Mouse (Mus musculus): ENCODE data around the gene Fga. TPM values are rescaled to one million over a fixed set of nuclear protein-coding genes. Genes with fewer than 3 reads are reported as not detected.

Gene Fga
- total RNA-seq, 2 experiments from 2014 or later: not detected

DNA sequence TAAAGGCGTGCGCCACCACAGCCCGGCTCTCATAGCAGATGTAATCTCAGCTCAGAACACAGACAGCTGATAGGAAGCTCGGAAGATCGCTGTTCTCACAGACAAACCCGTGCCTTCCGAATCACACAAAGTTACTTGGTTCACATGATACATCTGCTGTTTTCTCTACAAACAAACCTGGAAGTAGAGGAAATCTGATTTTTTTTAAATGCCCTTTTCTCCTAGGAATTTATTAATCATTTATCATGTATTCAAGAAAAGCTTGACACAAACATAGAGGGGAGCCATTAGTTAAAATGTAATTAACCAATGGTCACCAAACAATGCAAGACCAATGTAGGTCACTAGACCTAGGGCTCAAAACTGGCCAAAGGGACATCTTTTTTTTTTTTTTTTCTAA is 21.1 kb upstream of the Fga start:
- intact Hi-C loops (cut with DNase I): loop anchor here (5.0 to 10.0 kb wide), 2 partner anchors 218 to 900 kb away; no protein-coding TSS in a partner anchor
- DNase-seq (ENCODE audit: extremely low spot score in 1 of 2, low spot score in 2 of 2): no peak
- no peak overlapping the region for H3K4me3 ChIP-seq
- no peak for TF ChIP-seq CTCF (IDR thresholded peaks at IDR 0.05)
- H3K27ac ChIP-seq: no peak overlapping the region

DNA sequence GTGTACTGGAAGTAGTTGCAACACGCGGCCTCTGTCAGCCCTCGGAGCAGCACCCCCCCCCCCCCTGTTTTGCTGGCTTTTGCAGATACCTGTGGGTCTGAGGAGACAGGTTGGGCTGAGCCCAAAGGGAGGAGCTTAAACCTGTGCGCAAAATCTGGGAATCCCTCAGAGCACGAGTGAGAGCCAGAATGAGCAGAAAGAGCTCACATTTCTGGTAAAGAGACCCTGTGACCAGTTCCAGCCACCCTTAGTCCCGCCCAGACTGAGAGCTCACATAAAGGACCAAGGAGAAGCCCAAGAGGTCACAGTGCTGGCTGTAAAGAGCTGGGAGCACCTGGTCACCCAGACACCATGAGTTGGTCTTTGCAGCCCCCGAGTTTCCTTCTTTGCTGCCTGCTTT is 18.3 kb upstream of the Fga start, which contains the start of gene Fgg:
Fgg (plus strand) TSS at position 168 of the 400 bp plus-strand sequence.
- DNase-seq (ENCODE audit: extremely low spot score in 1 of 2, low spot score in 2 of 2): no peak
- no peak for TF ChIP-seq CTCF (IDR thresholded peaks at IDR 0.05)
- intact Hi-C loops (cut with DNase I): loop anchor here (10.0 kb wide), 1 partner anchor 897 kb away; no protein-coding TSS in a partner anchor
- no peak within 1 kb of the TSS for H3K4me3 ChIP-seq
- no peak within 1 kb of the TSS for H3K27ac ChIP-seq

DNA sequence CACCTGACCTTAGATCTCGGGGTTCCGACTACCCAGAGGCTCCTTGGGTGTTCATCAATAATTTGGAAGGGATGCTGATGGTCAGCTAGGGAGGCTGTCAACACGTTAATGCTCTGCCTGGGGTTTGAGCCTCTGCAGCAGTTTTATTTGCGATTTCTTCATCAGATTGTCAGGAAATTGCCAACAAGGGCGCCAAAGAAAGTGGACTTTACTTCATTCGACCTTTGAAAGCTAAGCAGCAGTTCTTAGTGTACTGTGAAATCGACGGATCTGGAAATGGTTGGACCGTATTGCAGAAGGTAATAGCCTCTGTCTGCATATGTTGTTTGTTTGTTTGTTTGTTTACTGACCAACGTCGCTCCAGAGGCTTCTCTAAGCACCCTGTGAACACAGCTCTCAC is 15.6 kb upstream of the Fga start:
- Histone ChIP-seq H3K4me3 (no peak overlapping the region), H3K27ac (no peak overlapping the region)
- no peak for TF ChIP-seq CTCF (IDR thresholded peaks at IDR 0.05)
- intact Hi-C loops (cut with DNase I): no loop called here
- DNase-seq (ENCODE audit: extremely low spot score in 1 of 2, low spot score in 2 of 2): no peak

DNA sequence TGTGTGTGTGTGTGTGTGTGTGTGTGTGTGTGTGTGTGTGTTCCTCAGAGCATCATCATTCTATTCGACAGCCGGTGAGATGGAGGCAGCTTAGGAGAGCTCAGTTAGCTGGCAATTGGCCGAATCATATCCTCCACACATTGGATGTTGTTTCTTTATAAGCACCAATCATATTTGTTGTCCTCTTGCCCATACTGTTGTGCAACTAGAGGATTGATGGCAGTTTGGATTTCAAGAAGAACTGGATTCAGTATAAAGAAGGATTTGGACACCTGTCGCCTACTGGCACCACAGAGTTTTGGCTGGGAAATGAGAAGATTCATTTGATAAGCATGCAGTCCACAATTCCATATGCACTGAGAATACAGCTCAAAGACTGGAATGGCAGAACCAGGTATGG is 14.7 kb upstream of the Fga start:
- no peak for DNase-seq (ENCODE audit: extremely low spot score in 1 of 2, low spot score in 2 of 2)
- Histone ChIP-seq H3K4me3 (no peak overlapping the region), H3K27ac (no peak overlapping the region)
- intact Hi-C loops (cut with DNase I): no loop called here
- TF ChIP-seq CTCF (IDR thresholded peaks at IDR 0.05): no peak

DNA sequence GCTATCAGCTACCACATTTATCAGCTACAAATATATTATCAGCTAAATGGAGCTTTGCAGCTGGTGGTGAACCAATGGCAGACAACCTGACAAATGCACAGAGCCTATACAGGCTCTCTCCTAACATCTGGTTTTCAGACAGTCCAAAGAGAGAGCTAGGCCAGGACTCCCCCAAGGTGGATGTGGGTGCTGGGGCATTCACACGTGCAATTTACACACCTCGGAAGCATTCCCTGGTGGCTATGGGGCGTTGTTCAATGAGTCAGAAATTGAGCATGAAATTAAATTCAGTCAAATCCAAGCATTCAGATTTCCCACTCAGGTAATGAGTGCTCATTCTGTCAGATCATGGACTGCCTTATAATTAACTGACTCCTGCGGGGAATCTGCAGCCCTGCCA is 14.3 kb upstream of the Fga start:
- H3K4me3 ChIP-seq: no peak overlapping the region
- no peak for DNase-seq (ENCODE audit: extremely low spot score in 1 of 2, low spot score in 2 of 2)
- TF ChIP-seq CTCF (IDR thresholded peaks at IDR 0.05): no peak
- no peak overlapping the region for H3K27ac ChIP-seq
- intact Hi-C loops (cut with DNase I): no loop called here

DNA sequence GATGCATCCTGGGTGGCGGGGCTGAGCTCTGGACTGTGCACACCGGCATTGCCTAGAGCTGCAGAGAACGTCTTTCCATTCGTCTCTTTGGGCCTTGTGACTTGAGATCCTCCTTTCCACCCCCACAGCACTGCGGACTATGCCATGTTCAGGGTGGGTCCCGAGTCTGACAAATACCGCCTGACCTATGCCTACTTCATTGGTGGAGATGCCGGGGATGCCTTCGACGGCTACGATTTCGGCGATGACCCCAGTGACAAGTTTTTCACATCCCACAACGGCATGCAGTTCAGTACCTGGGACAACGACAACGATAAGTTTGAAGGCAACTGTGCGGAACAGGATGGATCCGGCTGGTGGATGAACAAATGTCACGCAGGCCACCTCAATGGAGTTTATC is 13.2 kb upstream of the Fga start:
- Histone ChIP-seq H3K27ac (no peak overlapping the region), H3K4me3 (no peak overlapping the region)
- intact Hi-C loops (cut with DNase I): no loop called here
- TF ChIP-seq CTCF (IDR thresholded peaks at IDR 0.05): no peak
- DNase-seq (ENCODE audit: extremely low spot score in 1 of 2, low spot score in 2 of 2): no peak

DNA sequence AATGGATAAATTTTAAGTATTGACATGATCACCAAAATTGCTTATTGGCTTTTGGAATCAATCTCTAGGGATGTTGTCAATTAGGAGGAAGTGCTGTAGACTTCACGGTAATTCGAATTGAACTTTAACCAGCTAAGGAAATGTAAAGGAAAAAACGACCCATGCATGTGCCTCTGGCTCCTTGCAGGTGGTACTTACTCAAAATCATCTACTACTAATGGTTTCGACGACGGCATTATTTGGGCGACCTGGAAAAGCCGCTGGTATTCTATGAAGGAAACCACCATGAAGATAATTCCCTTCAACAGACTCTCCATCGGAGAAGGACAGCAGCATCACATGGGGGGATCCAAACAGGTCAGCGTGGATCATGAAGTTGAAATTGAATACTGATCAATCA is 11.9 kb upstream of the Fga start:
- no peak overlapping the region for H3K27ac ChIP-seq
- no peak for DNase-seq (ENCODE audit: extremely low spot score in 1 of 2, low spot score in 2 of 2)
- no peak overlapping the region for H3K4me3 ChIP-seq
- no peak for TF ChIP-seq CTCF (IDR thresholded peaks at IDR 0.05)
- intact Hi-C loops (cut with DNase I): no loop called here

DNA sequence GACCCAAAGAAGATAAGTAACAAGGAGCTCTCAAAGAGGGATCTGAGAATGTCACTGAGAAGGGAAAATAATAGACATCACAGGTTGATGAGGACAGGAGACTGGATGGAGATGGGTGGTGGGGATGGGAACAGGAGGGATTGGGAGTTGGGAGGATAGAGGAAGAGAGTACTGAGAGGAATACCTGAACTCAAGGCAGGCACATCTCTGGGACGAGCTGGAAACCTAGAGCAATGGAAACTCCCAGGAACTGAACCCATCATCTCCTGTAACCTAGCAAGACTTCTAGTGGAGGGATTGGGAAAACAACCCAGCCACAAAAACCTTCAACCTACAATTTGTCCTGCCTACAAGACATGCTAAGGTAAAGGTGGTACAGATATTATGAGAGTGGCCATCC is 9.6 kb upstream of the Fga start:
- H3K4me3 ChIP-seq: no peak overlapping the region
- no peak for DNase-seq (ENCODE audit: extremely low spot score in 1 of 2, low spot score in 2 of 2)
- intact Hi-C loops (cut with DNase I): no loop called here
- no peak overlapping the region for H3K27ac ChIP-seq
- no peak for TF ChIP-seq CTCF (IDR thresholded peaks at IDR 0.05)

DNA sequence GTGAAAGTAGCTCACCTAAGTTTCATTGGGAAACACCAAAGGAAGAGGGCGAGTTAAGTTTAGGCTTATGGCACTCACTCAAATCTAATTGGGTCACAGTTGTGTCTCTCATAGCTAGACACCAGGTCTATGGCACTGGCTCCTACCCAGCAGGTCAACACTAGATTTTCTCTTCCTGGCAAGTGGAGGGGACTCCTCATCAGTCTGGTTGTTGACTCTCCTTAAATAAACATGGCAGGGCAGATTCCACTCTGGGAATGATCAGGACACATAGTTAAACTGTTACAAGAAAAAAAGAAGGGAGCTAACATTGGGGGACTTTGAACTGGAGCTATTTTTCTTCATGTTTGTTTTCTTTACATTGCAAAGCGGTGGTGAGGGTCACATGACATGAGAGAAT is 5.5 kb upstream of the Fga start:
- intact Hi-C loops (cut with DNase I): no loop called here
- DNase-seq (ENCODE audit: extremely low spot score in 1 of 2, low spot score in 2 of 2): no peak

DNA sequence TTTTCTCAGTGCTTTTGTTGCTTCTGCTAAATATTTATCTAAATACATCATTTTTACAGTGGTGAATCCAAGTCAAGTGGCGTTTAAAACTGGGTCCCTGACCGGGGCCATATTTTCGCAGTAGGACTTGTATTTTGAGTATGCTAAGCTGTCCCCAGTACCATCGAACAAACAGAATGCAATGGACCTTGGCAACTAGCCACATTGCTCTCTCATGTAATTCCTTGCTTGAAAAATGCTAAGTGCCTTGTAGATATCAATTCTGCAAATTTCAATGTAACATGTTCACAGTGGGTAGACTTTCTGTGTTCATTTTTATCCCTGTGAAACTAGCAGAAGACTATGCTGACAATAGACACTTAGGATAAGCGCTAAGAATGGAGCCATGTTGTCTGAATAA is 4.7 kb upstream of the Fga start:
- TF ChIP-seq CTCF (IDR thresholded peaks at IDR 0.05): no peak
- intact Hi-C loops (cut with DNase I): no loop called here

More for the DNA sequence above, 5.5 kb upstream of the Fga start:
- no peak for TF ChIP-seq CTCF (IDR thresholded peaks at IDR 0.05)
- no peak overlapping the region for H3K4me3 ChIP-seq
- H3K27ac ChIP-seq: no peak overlapping the region

DNA sequence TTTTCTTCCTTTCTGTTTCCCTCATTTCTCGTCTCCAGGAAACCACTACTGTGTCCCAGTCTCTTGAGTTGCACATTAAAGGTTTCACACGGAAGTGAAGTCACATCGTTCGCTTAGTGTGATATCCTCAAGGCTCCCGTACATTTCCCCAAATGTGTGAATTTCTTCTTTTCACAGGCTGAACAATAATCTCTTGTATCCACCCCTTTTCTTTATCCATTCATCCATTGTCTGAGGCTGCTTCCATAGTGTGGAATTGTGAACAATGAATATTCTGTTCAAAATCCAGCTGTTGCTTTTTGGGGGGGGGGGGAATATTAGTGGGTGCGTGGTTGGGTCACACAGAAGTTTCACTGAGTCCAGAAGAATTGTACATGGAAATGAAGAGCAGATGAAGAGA is 840 bp upstream of the Fga start:
- TF ChIP-seq CTCF (IDR thresholded peaks at IDR 0.05): no peak
- Histone ChIP-seq H3K4me3 (no peak overlapping the region), H3K27ac (no peak overlapping the region)
- intact Hi-C loops (cut with DNase I): no loop called here
- no peak for DNase-seq (ENCODE audit: extremely low spot score in 1 of 2, low spot score in 2 of 2)

More for the DNA sequence above, 4.7 kb upstream of the Fga start:
- no peak for DNase-seq (ENCODE audit: extremely low spot score in 1 of 2, low spot score in 2 of 2)
- H3K27ac ChIP-seq: no peak overlapping the region
- H3K4me3 ChIP-seq: no peak overlapping the region

DNA sequence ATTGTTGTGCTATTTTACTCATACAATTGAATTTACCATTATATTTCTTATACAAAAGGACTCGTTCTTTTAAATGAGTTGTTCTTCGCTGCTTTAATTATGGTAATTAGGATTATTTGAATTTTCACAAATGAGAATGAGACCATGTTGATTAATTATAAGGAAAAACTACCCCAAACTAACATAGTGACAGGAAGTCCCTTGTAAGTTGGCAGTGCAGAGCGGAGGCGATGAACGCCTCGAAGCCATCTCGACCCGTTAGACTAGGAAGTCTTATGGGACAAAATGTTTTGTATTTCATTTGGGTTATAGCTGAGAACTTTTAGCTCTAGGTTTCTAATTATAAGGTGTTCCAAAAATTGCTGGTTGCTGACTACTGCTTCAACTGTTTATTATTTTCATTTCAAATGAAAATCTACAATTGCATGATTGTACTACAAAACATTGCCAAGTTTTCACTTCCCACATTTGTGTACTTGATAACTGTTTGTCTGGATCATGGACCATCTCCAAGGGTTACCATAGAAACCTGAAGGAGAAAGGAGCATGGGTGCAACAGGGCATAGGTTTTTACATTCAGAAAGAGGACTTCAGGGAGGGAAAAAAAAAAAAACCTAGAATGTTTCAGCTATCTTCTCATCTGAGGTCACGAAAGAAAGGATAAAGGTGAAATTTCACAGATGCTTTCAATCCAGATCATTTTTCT is 1.8 kb downstream of the Fga start:
- intact Hi-C loops (cut with DNase I): no loop called here
- Histone ChIP-seq H3K4me3 (no peak overlapping the region), H3K27ac (no peak overlapping the region)
- DNase-seq (ENCODE audit: extremely low spot score in 1 of 2, low spot score in 2 of 2): no peak
- TF ChIP-seq CTCF (IDR thresholded peaks at IDR 0.05): no peak

DNA sequence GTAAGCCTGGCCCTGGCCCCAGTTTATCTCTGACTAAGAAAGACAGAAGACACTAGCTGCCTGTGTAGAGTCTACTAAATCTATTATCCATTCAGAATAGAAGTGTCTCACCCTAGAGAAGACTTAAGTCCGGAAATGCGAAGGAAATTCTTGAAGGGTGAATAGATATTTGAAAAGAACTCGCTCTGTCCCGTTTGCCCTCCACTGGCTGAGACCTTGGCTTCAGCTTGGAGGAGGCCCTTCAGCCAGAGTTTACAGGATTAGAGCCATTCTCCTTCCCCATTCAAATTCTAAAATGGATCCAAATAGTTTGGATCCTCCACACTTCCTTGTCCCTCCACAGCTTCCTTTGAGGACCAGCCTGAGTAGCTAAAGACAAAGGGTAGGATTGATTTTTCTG is 4.5 kb downstream of the Fga start:
- Histone ChIP-seq H3K4me3 (no peak overlapping the region), H3K27ac (no peak overlapping the region)
- DNase-seq (ENCODE audit: extremely low spot score in 1 of 2, low spot score in 2 of 2): no peak
- intact Hi-C loops (cut with DNase I): no loop called here
- TF ChIP-seq CTCF (IDR thresholded peaks at IDR 0.05): no peak
